Mouse (Mus musculus): Measurements from ENCODE around the gene Hils1. TPM values are rescaled to one million over a fixed set of nuclear protein-coding genes. Genes with fewer than 3 reads are reported as not detected.
"Not testable (repeated sequence)": the region's sequence is repeated elsewhere in the genome, so short reads cannot be mapped to it uniquely, and the experiment has no call there.

Hils1 gene
- total RNA-seq, 2 experiments from 2014 or later: not detected

GRCm38 (mm10) chr11:95004136-95004936, 36.9 kb downstream of the Hils1 start:
- no peak for DNase-seq

- DNase-seq: no peak
These were observed 37.5 kb downstream of the Hils1 start for GRCm38 (mm10) chr11:95004937-95005198.

DNA sequence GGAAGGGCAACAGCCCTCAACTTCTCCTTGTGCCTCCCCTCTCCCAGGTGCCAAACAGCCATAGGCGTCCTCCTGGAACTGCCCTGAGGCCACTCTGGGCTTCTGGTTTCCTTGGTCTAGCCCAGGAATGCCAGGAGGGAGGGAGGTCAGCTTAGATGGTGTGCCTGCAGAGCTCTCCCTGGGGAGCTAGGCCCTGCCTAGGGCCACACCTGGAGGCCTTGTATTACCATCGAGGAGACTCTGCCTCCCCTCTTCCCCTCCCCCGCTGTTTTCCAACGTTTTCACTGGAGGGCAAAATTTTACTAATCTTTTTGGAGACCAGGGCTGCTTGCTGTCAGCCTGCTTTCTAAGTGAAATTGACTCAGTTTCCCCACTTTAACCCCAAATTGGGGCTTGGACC, 38.6 kb downstream of the Hils1 start:
- no peak for DNase-seq

GRCm38 (mm10) chr11:95006525-95007219, 39.3 kb downstream of the Hils1 start:
- DNase-seq: peak; percentile 84 to 85

DNA sequence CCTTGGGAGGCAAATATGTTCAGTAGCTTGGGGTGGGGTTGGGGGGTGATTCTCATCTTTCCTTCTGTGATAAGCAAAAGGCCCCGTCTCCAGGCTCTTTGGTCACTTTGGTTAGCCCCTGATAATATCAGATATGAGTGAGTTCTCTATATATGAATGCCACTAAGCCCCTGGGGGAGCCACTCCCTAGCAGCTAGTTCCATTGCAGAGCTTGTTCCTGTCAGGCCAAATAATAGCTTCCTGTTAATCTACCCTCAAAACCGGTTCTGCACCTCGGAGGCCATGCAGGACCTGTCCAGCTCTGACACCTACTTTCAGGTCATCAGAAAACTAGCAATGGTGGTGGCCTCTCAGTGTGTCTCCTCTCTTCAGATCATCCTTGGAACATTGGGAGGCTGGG, 40.0 kb downstream of the Hils1 start:
- no peak for DNase-seq

GRCm38 (mm10) chr11:95008661-95009628, 41.6 kb downstream of the Hils1 start:
- no peak for DNase-seq

DNA sequence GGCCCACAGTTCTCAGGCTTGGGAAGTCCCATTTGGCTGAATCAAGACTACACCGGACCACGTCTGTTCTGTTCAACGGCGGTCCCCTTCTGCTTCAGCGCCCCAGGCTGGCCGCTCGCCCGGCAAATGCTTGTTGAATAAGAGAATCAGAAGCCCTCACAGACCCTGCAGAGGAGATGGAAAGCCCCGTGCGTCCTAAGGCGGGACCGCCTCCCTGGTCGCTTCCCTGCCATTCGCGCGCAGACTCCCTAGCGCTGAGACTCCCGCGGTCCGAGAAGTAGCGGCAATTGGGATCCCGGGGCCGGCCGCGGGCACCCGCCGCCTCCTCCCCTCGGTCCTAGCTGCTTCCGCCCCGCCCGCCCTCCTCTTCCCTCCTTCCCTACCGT, 42.2 kb downstream of the Hils1 start, which contains the start of gene Samd14:
TSS of gene Samd14 (plus strand) at position 251 of the 386 bp plus-strand sequence.
- DNase-seq: peak; percentile 60 to 70

GRCm38 (mm10) chr11:95010141-95010739, 42.8 kb downstream of the Hils1 start:
- peak in 1 of 2 experiments; percentile 25 for DNase-seq

DNA sequence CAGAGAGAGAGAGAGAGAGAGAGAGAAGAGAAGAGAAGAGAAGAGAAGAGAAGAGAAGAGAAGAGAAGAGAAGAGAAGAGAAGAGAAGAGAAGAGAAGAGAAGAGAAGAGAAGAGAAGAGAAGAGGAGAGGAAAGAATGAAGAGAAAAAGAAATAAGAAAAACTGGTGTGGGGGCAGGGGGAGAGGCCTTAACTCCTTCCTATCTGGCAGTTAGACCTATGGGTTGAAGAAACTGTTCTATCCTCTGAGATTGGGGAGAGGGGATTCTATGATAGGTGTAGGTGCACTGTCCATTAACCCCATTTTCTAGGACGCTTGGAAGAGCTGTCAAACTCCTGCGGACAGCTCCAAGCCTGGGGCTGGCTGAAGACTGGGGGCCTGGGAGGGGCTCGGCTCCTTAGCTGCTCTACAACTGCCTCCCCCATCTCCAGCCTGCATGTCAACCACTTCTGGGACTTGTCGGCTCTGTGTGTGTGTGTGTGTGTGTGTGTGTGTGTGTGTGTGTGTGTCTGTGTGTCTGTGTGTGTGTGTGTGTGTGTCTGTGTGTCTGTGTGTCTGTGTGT, 43.5 kb downstream of the Hils1 start:
- not testable (repeated sequence) for DNase-seq

- DNase-seq: no peak
These were observed 44.0 kb downstream of the Hils1 start for GRCm38 (mm10) chr11:95011416-95011815.

GRCm38 (mm10) chr11:95012075-95012474, 44.7 kb downstream of the Hils1 start:
- DNase-seq: no peak

GRCm38 (mm10) chr11:95012487-95012886, 45.1 kb downstream of the Hils1 start:
- no peak for DNase-seq

DNA sequence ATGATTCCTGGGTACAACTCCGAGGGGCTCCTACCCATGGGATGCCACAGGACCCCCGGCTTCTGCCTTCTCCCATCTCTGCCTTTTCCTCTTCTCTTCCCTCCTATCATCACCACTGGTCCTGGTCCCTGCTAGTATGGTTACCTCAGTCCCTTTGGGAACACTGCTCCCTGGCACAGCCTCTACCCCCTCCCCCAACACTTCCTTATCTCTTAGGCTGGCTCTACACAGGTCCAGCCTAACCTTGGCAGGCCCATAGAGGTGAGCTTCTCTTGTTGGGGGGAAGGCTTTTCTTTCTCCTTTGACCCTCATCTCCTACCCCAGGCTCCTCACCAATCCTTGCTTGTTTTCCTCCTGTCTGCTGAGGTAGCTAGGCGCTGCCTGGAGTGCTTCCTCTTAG, 48.1 kb downstream of the Hils1 start:
- peak in 1 of 2 experiments; percentile 32 for DNase-seq

Other genes starting within 250 kb of the Hils1 start
- gene Cdc34b, start 225.8 kb upstream of the Hils1 start, total RNA-seq (2021): 1 to 10 TPM in 1 of 2 experiments, under 1 TPM in 1; 0.98 to 1.1 TPM
- gene Tmem92, start 184.9 kb upstream of the Hils1 start, total RNA-seq (2021): not detected
- 10 to 100 TPM; 43.0 to 53.3 TPM for gene Col1a1, start 31.4 kb upstream of the Hils1 start, total RNA-seq (2021)
- gene Sgca, start 8.7 kb downstream of the Hils1 start, total RNA-seq (2021): 100 to 1,000 TPM; 182 to 184 TPM
- 10 to 100 TPM; 44.8 to 47.2 TPM for gene Ppp1r9b, start 23.4 kb downstream of the Hils1 start, total RNA-seq (2021)
- gene Samd14, start 42.3 kb downstream of the Hils1 start, total RNA-seq (2021): 1 to 10 TPM; 1.1 to 1.9 TPM
- gene Pdk2, start 73.8 kb downstream of the Hils1 start, total RNA-seq (2021): 100 to 1,000 TPM; 421 to 452 TPM
- 10 to 100 TPM in 1 of 2 experiments, 1 to 10 TPM in 1; 8.6 to 10.1 TPM for gene Itga3, start 109.2 kb downstream of the Hils1 start, total RNA-seq (2021)
- not detected for gene Dlx3, start 152.5 kb downstream of the Hils1 start, total RNA-seq (2021)
- gene Dlx4, start 178.7 kb downstream of the Hils1 start, total RNA-seq (2021): under 1 TPM in 1 of 2 experiments, not detected in 1; 0.18 TPM

All from heart, adult 18-20 months (tissue).